Mouse (Mus musculus) forebrain, embryonic 11.5 days (tissue): ENCODE results near the gene Crb1. TPM values are rescaled to one million over a fixed set of nuclear protein-coding genes. Genes with fewer than 3 reads are reported as not detected.

Experiments
- ATAC-seq: fragments of 200-750 bp; cut with Nextera tagmentation; replicated peaks from 2 replicates; pipeline ENCODE4 v1.8.0; 2017; ENCODE audit warnings: moderate TSS enrichment; ENCODE audit not compliant: low FRiP score
- DNase-seq: peaks from one replicate; pipeline ENCODE4 v3.0.0-alpha.2; 2017; ENCODE audit warnings: low spot score
- H3K27ac ChIP-seq: fragments of 300-500 bp; sonication (generic); 2 replicates; pipeline ENCODE4 v1.5.1; 2014; ENCODE audit warnings: low read depth, low read length
- H3K27me3 ChIP-seq: fragments of 300-500 bp; sonication (generic); 2 replicates; pipeline ENCODE4 v1.6.1; 2014; ENCODE audit warnings: mild to moderate bottlenecking, low read length, mixed read lengths; ENCODE audit not compliant: control insufficient read depth, insufficient read depth
- H3K36me3 ChIP-seq: fragments of 300-500 bp; sonication (generic); 2 replicates; pipeline ENCODE4 v1.6.1; 2014; ENCODE audit warnings: mild to moderate bottlenecking, low read length, moderate library complexity, mixed read lengths; ENCODE audit not compliant: control insufficient read depth, insufficient read depth
- H3K4me1 ChIP-seq: fragments of 300-500 bp; sonication (generic); replicated peaks from 2 replicates; pipeline ENCODE4 v1.6.1; 2014; ENCODE audit warnings: low read length, mixed read lengths; ENCODE audit not compliant: control insufficient read depth, insufficient read depth
- H3K4me2 ChIP-seq: fragments of 300-500 bp; sonication (generic); 2 replicates; pipeline ENCODE4 v1.6.1; 2014; ENCODE audit warnings: low read depth, mild to moderate bottlenecking, low read length, moderate library complexity, mixed read lengths; ENCODE audit not compliant: severe bottlenecking
- H3K4me3 ChIP-seq: fragments of 300-500 bp; sonication (generic); 2 replicates; pipeline ENCODE4 v1.5.1; 2014; ENCODE audit warnings: low read depth, low read length
- H3K9ac ChIP-seq: fragments of 300-500 bp; sonication (generic); 2 replicates; pipeline ENCODE4 v1.6.1; 2014; ENCODE audit warnings: low read length
- H3K9me3 ChIP-seq: fragments of 300-500 bp; sonication (generic); 2 replicates; pipeline ENCODE4 v1.6.1; 2016; ENCODE audit warnings: low read length, mixed read lengths; ENCODE audit not compliant: control insufficient read depth
- WGBS: fragments of 180-500 bp; shearing (Covaris S2); extraction: QIAGEN DNeasy Blood & Tissue Kit; methylation state at CpG from one replicate; pipeline ENCODE4 v1.1.7; 2014; 5-methylcytosine and 5-hydroxymethylcytosine counted together
- polyA plus RNA-seq: library from polyadenylated mRNA; unstranded; fragments of >200 nt; fragmentation: Nextera tagmentation; extraction: Ambion mirVana; gene quantifications from 2 replicates; pipeline ENCODE4 v1.2.1, GENCODE M21; 2014

The Crb1 gene
- polyA plus RNA-seq, 1 experiment from 2014 or later: 2.0 TPM

- no peaks in the 10 kb centered on the region for H3K36me3 ChIP-seq
- H3K4me2 ChIP-seq: no peak overlapping the region
- DNase-seq (no peak), ATAC-seq (peak; percentile 82)
- H3K9ac ChIP-seq: no peak overlapping the region
- WGBS: 18% methylated on average over 2 of the region's 2 CpGs
- H3K9me3 ChIP-seq: no peaks in the 10 kb centered on the region
- no peak overlapping the region for H3K4me3 ChIP-seq
- peaks cover 4% of the 10 kb centered on the region; the same call in 1 of the 2 replicates for H3K4me1 ChIP-seq
- 0 out of 2 replicates have a peak overlapping the region, but pooled peaks have one; percentile 10 for H3K27ac ChIP-seq
- no peaks in the 10 kb centered on the region for H3K27me3 ChIP-seq
Measured at GRCm38 (mm10) chr1:139153006-139153405, 223.9 kb downstream of the Crb1 start.

Other genes with a start within 250 kb of the Crb1 start
- 18.3 and 21.0 TPM in 2 replicates for gene Zbtb41, start 45.2 kb upstream of the Crb1 start, polyA plus RNA-seq
- 33.1 and 34.3 TPM in 2 replicates for gene Aspm, start 77.7 kb upstream of the Crb1 start, polyA plus RNA-seq
- gene F13b, start 124.6 kb upstream of the Crb1 start, polyA plus RNA-seq: not detected in 2 replicates
- gene Cfhr1, start 183.2 kb upstream of the Crb1 start, polyA plus RNA-seq: not detected in 2 replicates